Mouse (Mus musculus) intestine, embryonic 15.5 days (tissue): ENCODE measurements around the gene Gm27179. TPM values are rescaled to one million over a fixed set of nuclear protein-coding genes. Genes with fewer than 3 reads are reported as not detected.
A peak's percentile ranks its signal among the peaks of the same experiment; 100 is the strongest.
"Not testable (repeated sequence)": the region's sequence is repeated elsewhere in the genome, so short reads cannot be mapped to it uniquely, and the experiment has no call there.

Experiments used
- ATAC-seq: fragments of 200-750 bp; cut with Nextera tagmentation; 2 replicates; pipeline ENCODE4 v1.8.0; 2017; ENCODE audit warnings: moderate TSS enrichment, moderate library complexity
- H3K27ac ChIP-seq: fragments of 300-500 bp; sonication (generic); 2 replicates; pipeline ENCODE4 v1.5.1; 2015; ENCODE audit warnings: mild to moderate bottlenecking, inconsistent platforms
- H3K27me3 ChIP-seq: fragments of 300-500 bp; sonication (generic); replicated peaks from 2 replicates; pipeline ENCODE4 v1.6.1; 2015; ENCODE audit warnings: inconsistent platforms
- H3K36me3 ChIP-seq: fragments of 300-500 bp; sonication (generic); 2 replicates; pipeline ENCODE4 v1.6.1; 2015; ENCODE audit warnings: inconsistent platforms
- H3K4me1 ChIP-seq: fragments of 300-500 bp; sonication (generic); replicated peaks from 2 replicates; pipeline ENCODE4 v1.6.1; 2015; ENCODE audit warnings: inconsistent platforms
- H3K4me2 ChIP-seq: fragments of 300-500 bp; sonication (generic); replicated peaks from 2 replicates; pipeline ENCODE4 v1.6.1; 2015; ENCODE audit warnings: mild to moderate bottlenecking, inconsistent platforms
- H3K4me3 ChIP-seq: fragments of 300-500 bp; sonication (generic); replicated peaks from 2 replicates; pipeline ENCODE4 v1.5.1; 2015; ENCODE audit warnings: inconsistent platforms
- H3K9ac ChIP-seq: fragments of 300-500 bp; sonication (generic); 2 replicates; pipeline ENCODE4 v1.6.1; 2015; ENCODE audit warnings: inconsistent platforms
- H3K9me3 ChIP-seq: fragments of 300-500 bp; sonication (generic); 2 replicates; pipeline ENCODE4 v1.6.1; 2016; ENCODE audit warnings: inconsistent platforms
- WGBS: fragments of 180-500 bp; shearing (Covaris S2); methylation state at CpG from one replicate; pipeline ENCODE4 v1.1.7; 2015; 5-methylcytosine and 5-hydroxymethylcytosine counted together
- polyA plus RNA-seq: library from polyadenylated mRNA; unstranded; fragments of >200 nt; fragmentation: Nextera tagmentation; extraction: Ambion mirVana; gene quantifications from 2 replicates; pipeline ENCODE4 v1.2.1, GENCODE M21; 2015

The Gm27179 gene
- polyA plus RNA-seq, 1 experiment from 2014 or later, result not detected

DNA sequence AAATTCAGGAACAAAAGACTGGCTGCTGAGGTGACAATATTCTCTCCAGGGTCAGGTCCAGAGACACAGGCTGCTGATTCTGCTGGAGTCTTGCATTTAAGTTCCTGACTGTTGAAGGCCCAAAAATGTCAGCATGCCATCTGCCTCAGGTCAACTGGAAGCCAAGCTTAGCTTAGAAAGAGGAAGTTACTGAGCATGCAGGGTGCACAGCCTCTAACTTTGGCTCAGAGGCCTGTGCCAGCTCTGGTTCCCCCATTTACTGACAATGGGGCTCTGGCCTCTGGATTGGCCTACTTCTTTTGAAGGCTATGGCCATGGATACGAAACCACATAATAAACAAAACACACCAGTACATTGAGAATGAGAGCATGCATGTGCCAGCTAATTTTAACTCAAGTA, 5.3 kb downstream of the Gm27179 start:
- WGBS, result no CpG with 5 or more reads among the region's 1 CpGs
- not testable (repeated sequence) for H3K27ac ChIP-seq, H3K4me3 ChIP-seq, H3K4me2 ChIP-seq, H3K27me3 ChIP-seq, ATAC-seq, H3K4me1 ChIP-seq, H3K9ac ChIP-seq, H3K9me3 ChIP-seq, H3K36me3 ChIP-seq

DNA sequence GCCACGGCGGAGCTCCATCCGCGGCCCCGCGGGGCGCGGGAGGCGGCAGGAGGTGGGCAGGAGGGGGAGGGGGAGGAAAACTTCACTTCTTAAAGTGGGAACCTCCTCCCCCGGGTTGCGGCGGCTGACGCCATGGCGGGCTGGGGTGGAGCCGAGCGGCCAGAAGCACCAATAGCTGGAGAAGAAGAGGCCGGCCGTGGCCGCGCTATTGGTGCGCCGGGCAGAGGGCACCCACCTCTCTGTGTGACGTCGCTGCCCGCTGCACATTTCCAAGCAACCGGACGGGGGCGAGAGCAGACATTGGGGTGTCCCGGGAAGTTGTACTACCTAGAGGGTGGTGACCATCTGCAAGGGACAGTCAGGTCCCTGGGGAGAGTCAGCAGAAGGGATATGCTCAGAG, 9.2 kb downstream of the Gm27179 start, which contains the start of gene Gm16867:
Gm16867 (minus strand) TSS at position 189 of the 400 bp plus-strand sequence.
- ATAC-seq, result peak; percentile 99

DNA sequence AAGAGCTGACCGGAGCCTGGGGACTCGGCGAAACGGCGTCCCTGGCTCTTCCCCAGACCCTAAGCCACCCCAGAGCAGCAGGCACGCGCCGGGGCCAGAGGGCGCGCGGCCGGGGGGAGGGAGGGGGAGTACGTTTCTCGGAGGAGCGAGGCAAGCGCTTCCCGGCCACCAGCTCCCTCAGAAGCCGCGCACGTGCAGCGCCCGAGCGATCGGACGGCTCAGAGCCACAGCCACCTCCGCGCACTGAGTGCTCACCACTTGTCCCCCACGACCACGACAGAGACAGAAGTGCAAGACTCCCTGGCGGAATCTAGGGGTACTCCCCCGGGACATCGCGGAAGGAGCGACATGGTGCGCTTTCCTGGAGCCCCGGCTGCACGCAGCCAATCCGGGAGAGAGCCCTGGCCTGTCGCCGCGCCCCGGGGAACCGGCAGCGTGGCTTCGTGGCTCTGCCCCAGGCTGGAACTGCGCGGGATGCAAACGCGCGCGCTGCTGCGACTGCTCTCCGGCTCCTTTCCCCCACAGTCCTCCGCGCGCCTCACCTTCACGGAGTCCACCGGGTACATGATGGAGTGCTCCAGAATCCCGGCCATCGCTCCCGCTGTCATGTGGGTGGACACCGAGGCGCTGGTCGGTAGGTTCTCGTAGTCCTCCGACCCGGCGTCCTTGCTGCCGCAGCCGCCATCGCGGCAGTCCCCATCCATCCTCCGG, 9.8 kb downstream of the Gm27179 start:
- H3K36me3 ChIP-seq, H3K4me2 ChIP-seq, H3K27me3 ChIP-seq, H3K4me1 ChIP-seq, H3K4me3 ChIP-seq, H3K9ac ChIP-seq, H3K27ac ChIP-seq, H3K9me3 ChIP-seq: not testable (repeated sequence)
- WGBS, result no CpG with 5 or more reads among the region's 73 CpGs
- ATAC-seq, result peak; percentile 57

More for the DNA sequence above, 9.2 kb downstream of the Gm27179 start, which contains the start of gene Gm16867:
- not testable (repeated sequence) for H3K4me1 ChIP-seq, H3K9ac ChIP-seq, H3K36me3 ChIP-seq, H3K27me3 ChIP-seq, H3K27ac ChIP-seq, H3K9me3 ChIP-seq, H3K4me3 ChIP-seq, H3K4me2 ChIP-seq
- WGBS, result no CpG with 5 or more reads among the region's 29 CpGs

DNA sequence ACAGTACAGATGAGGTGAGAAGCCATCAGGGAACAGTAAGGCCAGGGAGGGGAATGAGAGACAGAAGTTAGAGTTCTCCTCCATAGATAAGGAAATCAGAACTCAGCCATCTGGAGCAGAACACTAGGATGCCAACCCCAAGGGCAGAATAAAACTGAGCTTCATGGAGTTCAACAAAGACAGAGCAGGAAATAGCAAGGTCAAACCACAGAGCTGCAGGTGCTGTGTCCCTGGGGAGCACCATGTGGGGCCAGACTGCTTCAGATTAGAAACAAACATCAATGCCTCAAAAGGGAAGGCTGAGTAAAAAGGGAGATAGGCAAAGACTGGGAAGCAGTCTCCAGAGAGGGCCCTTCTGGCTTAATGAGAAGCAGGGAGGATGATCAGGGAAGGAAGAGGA, 16.1 kb downstream of the Gm27179 start:
- not testable (repeated sequence) for H3K4me2 ChIP-seq, H3K4me1 ChIP-seq, ATAC-seq, H3K9ac ChIP-seq, H3K4me3 ChIP-seq, H3K27me3 ChIP-seq, H3K27ac ChIP-seq, H3K9me3 ChIP-seq, H3K36me3 ChIP-seq

DNA sequence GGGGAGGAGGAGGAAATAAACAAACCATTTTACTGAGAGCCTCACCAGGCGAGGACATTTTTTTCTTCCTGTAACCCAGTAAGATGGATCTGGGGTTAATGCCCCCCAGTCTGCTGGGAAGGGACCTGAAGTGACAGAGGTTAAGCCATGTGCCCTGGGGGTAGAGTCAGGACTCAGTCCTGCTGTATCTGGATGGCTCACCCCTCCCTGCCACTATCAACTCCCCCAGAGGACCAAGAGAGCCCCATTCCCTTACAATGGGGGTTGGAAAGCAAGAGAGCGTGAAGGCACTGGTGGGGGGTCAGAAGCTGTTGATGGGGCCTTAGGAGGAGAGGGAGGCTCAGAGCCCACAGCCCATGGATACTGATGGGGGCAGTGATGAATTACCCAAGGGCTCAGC, 17.4 kb downstream of the Gm27179 start:
- WGBS, result no CpG with 5 or more reads among the region's 2 CpGs
- H3K36me3 ChIP-seq, H3K9me3 ChIP-seq, H3K27me3 ChIP-seq, H3K27ac ChIP-seq, ATAC-seq, H3K4me3 ChIP-seq, H3K9ac ChIP-seq, H3K4me2 ChIP-seq, H3K4me1 ChIP-seq: not testable (repeated sequence)

DNA sequence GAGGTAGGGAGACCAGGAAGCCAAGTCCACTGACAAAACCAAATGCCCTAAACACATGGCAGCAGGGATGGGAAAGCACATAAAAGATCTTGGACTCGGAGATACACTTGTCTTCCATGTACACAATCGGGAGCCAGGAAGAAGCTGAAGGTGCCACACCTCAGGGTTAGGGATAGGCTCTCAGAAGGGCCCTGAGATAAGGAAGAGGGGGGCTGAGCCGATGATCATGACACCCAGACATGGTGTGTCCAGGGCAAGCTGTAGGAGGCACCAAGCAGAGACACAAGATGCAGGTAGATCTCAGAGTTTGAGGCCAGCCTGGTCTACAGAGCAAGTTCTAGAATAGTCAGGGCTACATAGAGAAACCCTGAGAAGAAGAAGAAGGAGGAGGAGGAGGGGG, 17.8 kb downstream of the Gm27179 start:
- H3K4me3 ChIP-seq, H3K4me1 ChIP-seq, H3K27ac ChIP-seq, H3K27me3 ChIP-seq, H3K36me3 ChIP-seq, H3K4me2 ChIP-seq, H3K9me3 ChIP-seq, H3K9ac ChIP-seq: not testable (repeated sequence)
- peak; percentile 65 for ATAC-seq
- WGBS, result no CpG with 5 or more reads among the region's 3 CpGs

DNA sequence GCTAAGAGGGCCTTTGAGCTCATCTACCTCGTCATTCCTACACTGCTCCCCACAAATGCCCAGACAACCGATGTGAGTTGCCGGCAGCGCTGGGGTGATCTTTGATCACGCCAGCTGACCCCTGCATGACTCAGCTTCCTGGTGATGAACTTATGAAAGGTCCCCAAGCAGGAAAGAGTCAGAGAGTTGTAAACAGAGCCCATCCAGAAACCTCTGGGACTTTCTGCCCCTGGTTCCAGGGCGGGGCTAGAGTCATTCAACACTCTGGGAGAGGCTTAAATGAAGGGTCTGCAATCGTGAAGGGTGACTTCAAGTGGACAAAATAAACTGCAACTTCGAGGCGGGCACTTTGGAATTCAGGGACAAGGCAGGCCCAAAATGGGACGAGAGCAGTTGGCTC, 24.3 kb downstream of the Gm27179 start:
- ATAC-seq, result peak; percentile 82
- not testable (repeated sequence) for H3K4me1 ChIP-seq, H3K36me3 ChIP-seq, H3K9me3 ChIP-seq, H3K4me3 ChIP-seq, H3K4me2 ChIP-seq, H3K9ac ChIP-seq, H3K27ac ChIP-seq, H3K27me3 ChIP-seq
- WGBS, result no CpG with 5 or more reads among the region's 10 CpGs

DNA sequence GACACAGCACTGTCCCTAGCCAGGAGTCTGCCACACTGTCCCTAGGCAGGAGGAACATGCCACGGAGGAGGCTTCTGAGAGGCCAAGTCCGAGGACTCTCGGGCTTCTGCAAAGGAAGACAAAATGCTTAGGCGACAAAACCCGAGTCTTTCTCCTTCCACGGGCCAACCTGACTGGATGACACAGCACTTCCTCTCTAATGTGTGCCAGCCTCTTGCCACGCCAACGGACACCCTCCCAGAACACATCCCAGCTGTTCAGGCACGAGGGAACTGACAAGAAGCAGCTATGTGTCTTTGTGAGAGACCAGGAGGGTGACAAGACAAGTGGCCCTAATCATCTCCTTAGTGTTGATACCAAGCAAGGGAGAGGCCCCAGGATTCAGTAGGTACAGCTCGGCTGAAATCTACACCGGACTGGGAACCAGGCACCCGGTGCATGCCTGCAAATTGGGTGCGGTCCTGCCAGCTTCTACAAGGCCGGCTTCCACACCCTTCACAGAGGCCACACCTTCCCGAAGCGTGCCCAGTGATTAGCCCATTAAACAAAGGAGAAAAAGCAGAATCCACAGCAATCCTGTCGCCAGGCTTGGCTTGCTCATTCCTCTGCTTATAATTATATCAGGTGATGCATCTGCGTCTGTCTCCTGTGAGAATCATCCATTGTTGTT, 26.7 kb downstream of the Gm27179 start:
- not testable (repeated sequence) for H3K4me3 ChIP-seq, H3K9ac ChIP-seq, H3K27me3 ChIP-seq, H3K4me1 ChIP-seq, H3K4me2 ChIP-seq, H3K27ac ChIP-seq, H3K9me3 ChIP-seq, H3K36me3 ChIP-seq
- WGBS, result no CpG with 5 or more reads among the region's 18 CpGs
- ATAC-seq, result peak; percentile 65; the same call in 1 of the 2 replicates

DNA sequence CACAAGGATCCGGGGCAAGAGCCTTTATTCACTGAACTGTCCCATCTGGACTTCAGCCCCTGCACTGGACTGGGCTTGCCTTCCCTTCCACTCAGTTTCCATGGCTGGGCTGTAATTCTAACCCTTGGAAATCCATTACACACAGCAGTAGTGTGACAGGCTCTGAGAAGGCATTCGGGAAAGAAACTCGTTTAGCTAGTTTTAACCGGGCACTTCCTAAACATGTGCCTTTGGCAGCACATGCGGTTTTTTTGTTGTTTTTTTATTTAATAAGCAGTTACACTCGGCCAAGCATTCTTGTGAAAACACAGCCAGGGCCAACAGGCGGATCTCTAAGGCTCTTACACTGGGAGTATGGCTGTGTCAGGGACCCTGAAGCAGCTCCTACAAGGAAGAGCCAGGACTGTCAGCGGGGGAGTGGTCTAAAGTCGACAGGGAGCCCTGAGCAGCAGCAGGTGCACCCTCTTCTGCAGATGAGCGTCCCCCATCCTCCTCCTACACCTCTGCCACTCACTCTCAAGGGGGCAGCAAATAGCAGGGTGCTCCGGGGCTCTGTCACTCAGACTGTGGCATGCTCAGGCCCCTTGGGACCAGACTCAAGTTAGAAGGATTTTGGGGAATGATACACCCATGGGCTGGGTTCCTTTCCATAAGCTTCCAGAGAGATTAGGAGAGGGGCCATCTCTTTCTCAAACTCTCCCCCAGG, 38.3 kb downstream of the Gm27179 start:
- no CpG with 5 or more reads among the region's 11 CpGs for WGBS
- H3K4me3 ChIP-seq, H3K9ac ChIP-seq, H3K4me2 ChIP-seq, H3K9me3 ChIP-seq, H3K36me3 ChIP-seq, H3K4me1 ChIP-seq, H3K27me3 ChIP-seq, H3K27ac ChIP-seq: not testable (repeated sequence)
- peak; percentile 81 for ATAC-seq

DNA sequence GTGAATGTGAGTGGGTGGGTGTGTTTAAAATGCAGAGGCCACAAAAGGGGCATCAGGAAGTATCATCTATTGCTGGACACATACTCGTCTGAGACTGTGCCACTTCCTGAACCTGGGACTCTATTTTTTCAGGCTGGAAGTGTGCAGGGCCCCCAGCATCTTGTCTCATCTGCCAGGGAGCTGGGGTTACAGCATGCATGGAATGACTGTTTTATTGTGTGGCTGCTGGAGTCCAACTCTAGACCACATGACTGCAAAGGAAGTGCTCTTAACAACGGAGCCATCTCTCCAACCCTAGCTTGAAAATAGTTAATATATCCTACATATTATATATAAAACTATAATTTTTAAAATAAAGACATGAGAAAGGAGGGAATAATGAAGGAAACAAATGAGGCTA, 39.0 kb downstream of the Gm27179 start:
- H3K36me3 ChIP-seq, H3K4me2 ChIP-seq, H3K4me1 ChIP-seq, H3K4me3 ChIP-seq, H3K27ac ChIP-seq, H3K9me3 ChIP-seq, H3K27me3 ChIP-seq, H3K9ac ChIP-seq: not testable (repeated sequence)
- no CpG with 5 or more reads among the region's 2 CpGs for WGBS
- peak; percentile 53; the same call in 1 of the 2 replicates for ATAC-seq

DNA sequence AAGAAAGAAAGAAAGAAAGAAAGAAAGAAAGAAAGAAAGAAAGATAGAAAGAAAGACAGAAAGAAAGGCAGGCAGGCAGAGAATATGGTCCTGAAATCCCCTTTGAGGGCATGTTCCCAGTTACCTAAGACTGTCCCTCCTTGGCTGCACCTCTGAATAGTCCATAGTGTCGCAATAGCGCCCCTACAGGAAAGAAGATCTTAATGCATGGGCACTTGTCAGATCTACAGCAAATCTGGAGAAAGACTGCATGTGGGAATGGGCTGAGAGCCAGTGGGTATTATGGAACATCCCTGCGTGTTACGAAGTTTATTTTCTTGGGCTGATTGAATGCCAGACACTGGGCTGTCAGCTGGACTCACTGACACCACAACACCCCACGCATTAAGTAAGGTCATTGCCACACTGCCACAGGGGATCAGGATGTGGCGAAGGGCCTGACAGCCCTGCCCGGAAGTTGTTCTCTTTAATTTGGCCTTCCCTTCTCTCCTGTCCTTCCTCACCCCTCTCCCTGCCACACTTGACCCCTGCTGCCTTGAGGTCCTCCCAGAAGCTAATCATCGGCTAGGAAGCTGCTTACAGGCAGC, 42.1 kb downstream of the Gm27179 start:
- not testable (repeated sequence) for H3K9ac ChIP-seq, H3K36me3 ChIP-seq, H3K4me1 ChIP-seq, H3K9me3 ChIP-seq, H3K4me2 ChIP-seq, H3K27me3 ChIP-seq, H3K27ac ChIP-seq, ATAC-seq, H3K4me3 ChIP-seq
- WGBS, result no CpG with 5 or more reads among the region's 8 CpGs

DNA sequence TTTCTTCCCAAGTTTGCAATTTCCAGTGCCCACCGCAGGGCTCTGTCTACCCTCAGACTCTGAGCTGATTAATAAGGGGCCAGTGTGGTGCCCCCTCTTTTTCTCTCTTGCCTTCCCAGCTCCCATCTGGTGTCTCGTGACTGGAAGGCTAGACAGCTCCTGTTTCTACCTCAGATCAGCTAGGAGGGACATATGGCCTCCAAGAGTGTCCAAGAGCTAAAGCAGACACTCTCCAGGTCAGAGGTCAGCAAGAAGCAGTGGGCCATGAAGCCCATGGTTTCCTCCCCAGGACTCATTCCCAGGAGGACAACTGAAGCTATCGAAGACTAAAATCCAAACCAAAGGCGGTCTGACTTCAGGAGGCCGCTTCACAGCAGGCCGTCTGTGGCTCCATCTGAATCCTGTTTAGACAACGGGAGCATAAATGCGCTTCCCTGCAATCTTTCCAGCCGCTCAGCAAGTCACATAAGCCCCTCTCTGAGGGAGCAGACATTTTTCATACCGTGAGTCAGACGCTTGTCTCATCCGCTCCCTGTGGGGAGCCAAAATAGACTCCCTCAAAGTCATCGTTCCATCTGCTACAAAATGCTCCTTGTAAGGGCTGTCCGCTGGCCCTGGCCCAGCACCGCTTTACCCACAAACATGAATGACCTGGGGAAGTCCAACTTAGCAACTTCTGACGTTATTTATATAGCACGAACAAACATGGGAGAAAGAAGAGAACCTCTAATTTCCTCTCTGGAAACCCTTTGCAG, 44.6 kb downstream of the Gm27179 start:
- not testable (repeated sequence) for H3K4me2 ChIP-seq, H3K4me3 ChIP-seq, H3K36me3 ChIP-seq, ATAC-seq, H3K9me3 ChIP-seq, H3K27ac ChIP-seq, H3K27me3 ChIP-seq, H3K9ac ChIP-seq, H3K4me1 ChIP-seq
- no CpG with 5 or more reads among the region's 17 CpGs for WGBS
